Mouse (Mus musculus) kidney, adult 2 months (tissue): Measurements from ENCODE around the gene Lrrc56.

Experiments
- CTCF ChIP-seq: fragments of 200-500 bp; conservative IDR thresholded peaks from 2 replicates; pipeline ENCODE4 v1.5.1; 2011; ENCODE audit warnings: low read depth, mild to moderate bottlenecking, control low read depth, low read length, moderate library complexity, mixed read lengths; ENCODE audit not compliant: insufficient read depth, insufficient read length
- POLR2A ChIP-seq: fragments of 200-500 bp; IDR thresholded peaks from one replicate; pipeline ENCODE4 v1.6.1; 2011; ENCODE audit warnings: low read depth, low read length, control low read depth

DNA sequence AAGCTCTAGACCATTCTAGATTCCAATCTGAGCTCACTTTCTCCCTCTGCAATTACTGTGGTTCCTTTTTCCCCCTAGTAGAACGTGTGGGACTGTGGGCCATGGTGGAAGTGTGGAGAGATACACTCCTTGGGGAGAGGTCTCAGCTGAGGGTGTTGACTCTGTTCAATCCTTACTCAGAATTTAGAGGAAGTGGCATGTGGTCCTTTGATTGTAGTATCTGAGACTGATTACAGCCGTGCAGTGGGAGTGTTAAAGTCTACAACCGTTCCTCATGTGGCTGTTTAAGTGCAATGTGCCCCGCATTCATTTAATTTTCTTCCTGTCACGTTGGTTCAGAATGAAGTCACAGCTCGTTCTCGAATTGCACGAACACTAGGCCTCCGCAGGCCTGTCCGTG is 62.2 kb downstream of the Lrrc56 start:
- TF ChIP-seq CTCF (no peak), POLR2A (no peak)
